Mouse (Mus musculus) limb, embryonic 14.5 days (tissue): Measurements from ENCODE around the gene Gm5148. TPM values are rescaled to one million over a fixed set of nuclear protein-coding genes. Genes with fewer than 3 reads are reported as not detected.

ENCODE experiments used
- ATAC-seq: fragments of 200-750 bp; cut with Nextera tagmentation; 2 replicates; pipeline ENCODE4 v1.8.0; 2017; ENCODE audit warnings: low read depth, moderate number of reproducible peaks, moderate TSS enrichment; ENCODE audit not compliant: low FRiP score
- DNase-seq: peaks from one replicate; pipeline ENCODE4 v3.0.0-alpha.2; 2015; ENCODE audit warnings: low spot score
- H3K27ac ChIP-seq: fragments of 300-500 bp; sonication (generic); replicated peaks from 2 replicates; pipeline ENCODE4 v1.5.1; 2014; ENCODE audit warnings: low read depth, mild to moderate bottlenecking, low read length, moderate library complexity, mixed read lengths
- H3K27me3 ChIP-seq: fragments of 300-500 bp; sonication (generic); 2 replicates; pipeline ENCODE4 v1.6.1; 2014; ENCODE audit warnings: low read length, mixed read lengths; ENCODE audit not compliant: control insufficient read depth, insufficient read depth
- H3K36me3 ChIP-seq: fragments of 300-500 bp; sonication (generic); 2 replicates; pipeline ENCODE4 v1.6.1; 2014; ENCODE audit warnings: mild to moderate bottlenecking, low read length, moderate library complexity, mixed read lengths; ENCODE audit not compliant: control insufficient read depth, insufficient read depth
- H3K4me1 ChIP-seq: fragments of 300-500 bp; sonication (generic); 2 replicates; pipeline ENCODE4 v1.6.1; 2014; ENCODE audit warnings: antibody characterized with exemption, low read length, mixed read lengths; ENCODE audit not compliant: control insufficient read depth, insufficient read depth
- H3K4me2 ChIP-seq: fragments of 300-500 bp; sonication (generic); replicated peaks from 2 replicates; pipeline ENCODE4 v1.6.1; 2014; ENCODE audit warnings: low read depth, mild to moderate bottlenecking, low read length, moderate library complexity; ENCODE audit not compliant: severe bottlenecking
- H3K4me3 ChIP-seq: fragments of 300-500 bp; sonication (generic); replicated peaks from 2 replicates; pipeline ENCODE4 v1.5.1; 2014; ENCODE audit warnings: low read length
- H3K9ac ChIP-seq: fragments of 300-500 bp; sonication (generic); 2 replicates; pipeline ENCODE4 v1.6.1; 2014; ENCODE audit warnings: mild to moderate bottlenecking, low read depth, low read length, moderate library complexity; ENCODE audit not compliant: severe bottlenecking
- H3K9me3 ChIP-seq: fragments of 300-500 bp; sonication (generic); 2 replicates; pipeline ENCODE4 v1.6.1; 2016; ENCODE audit warnings: low read length; ENCODE audit not compliant: control insufficient read depth
- POLR2A ChIP-seq: fragments of 200-500 bp; IDR thresholded peaks from 2 replicates; pipeline ENCODE4 v1.8.0; 2012; ENCODE audit warnings: inconsistent platforms, mild to moderate bottlenecking, moderate library complexity, borderline replicate concordance; ENCODE audit not compliant: insufficient read depth, insufficient read length; ENCODE audit errors: extremely low read depth
- WGBS: fragments of 180-500 bp; shearing (Covaris S2); extraction: QIAGEN DNeasy Blood & Tissue Kit; methylation state at CpG from one replicate; pipeline ENCODE4 v1.1.7; 2014; 5-methylcytosine and 5-hydroxymethylcytosine counted together
- polyA plus RNA-seq, 2 experiments: library from polyadenylated mRNA; depleted of rRNA in 1 of 2; stranded (reverse) in 1 of 2; unstranded in 1 of 2; fragments of >200 nt; fragmentation: Nextera tagmentation in 1 of 2; extraction: Ambion mirVana in 1 of 2; gene quantifications; 2 replicates each; pipeline versions ENCODE4 v1.2.1 to v1.2.3; 2012 to 2014

Gm5148 gene
- polyA plus RNA-seq, 2 experiments = 6.3 to 8.1 TPM

DNA sequence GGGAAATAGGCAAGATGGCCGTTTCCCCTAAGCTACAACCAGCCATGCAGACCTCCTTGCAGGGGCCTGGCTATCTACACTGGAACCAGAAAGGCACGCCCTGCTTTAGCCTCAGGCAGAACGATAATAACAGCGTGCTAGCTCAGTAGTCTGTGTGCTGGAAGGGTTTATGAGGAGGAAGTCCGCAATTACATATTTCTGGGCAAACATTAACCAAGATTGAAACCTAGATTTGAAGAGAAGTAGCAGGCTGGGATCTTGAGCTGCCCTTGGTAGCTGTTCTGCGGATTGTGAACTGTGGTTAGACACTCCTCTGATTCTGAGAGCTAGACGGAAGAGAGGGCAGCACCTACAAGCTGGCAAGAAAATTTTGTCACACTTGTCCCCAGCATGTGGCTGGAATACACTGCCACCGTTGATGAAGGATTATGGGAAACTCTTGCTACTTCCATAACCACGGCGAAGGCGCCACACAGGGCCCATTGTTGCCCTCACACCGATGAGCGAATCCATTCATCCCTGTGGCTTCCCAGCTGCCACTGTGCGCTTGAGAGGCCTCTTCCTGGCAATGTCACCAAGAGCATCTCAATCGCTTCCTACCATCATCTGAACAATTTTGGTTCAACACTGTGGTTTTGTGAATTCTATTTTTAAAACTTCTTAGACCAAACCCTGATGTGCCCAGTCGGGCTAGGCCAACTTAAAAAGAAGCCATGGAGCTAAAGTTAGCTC lies 23.9 kb upstream of the Gm5148 start:
- peak; percentile 59 for DNase-seq
- H3K4me1 ChIP-seq = no peaks in the 10 kb centered on the region
- WGBS = 77% methylated on average over 16 of the region's 16 CpGs
- no peaks in the 10 kb centered on the region for H3K27me3 ChIP-seq
- no peak overlapping the region for H3K4me3 ChIP-seq
- no peak for ATAC-seq
- no peak overlapping the region for H3K4me2 ChIP-seq
- no peak overlapping the region for H3K27ac ChIP-seq
- no peaks in the 10 kb centered on the region for H3K36me3 ChIP-seq
- no peak for TF ChIP-seq POLR2A
- H3K9ac ChIP-seq = no peak overlapping the region
- no peaks in the 10 kb centered on the region for H3K9me3 ChIP-seq

- TF ChIP-seq POLR2A = no peak
- Histone ChIP-seq H3K27ac (no peak overlapping the region), H3K4me3 (no peak overlapping the region), H3K36me3 (no peaks in the 10 kb centered on the region), H3K9me3 (no peaks in the 10 kb centered on the region), H3K4me1 (no peaks in the 10 kb centered on the region), H3K9ac (no peak overlapping the region), H3K27me3 (no peaks in the 10 kb centered on the region), H3K4me2 (no peak overlapping the region)
- WGBS = 77% methylated on average over 9 of the region's 9 CpGs
- no peak for DNase-seq
- no peak for ATAC-seq
These were observed 23.1 kb upstream of the Gm5148 start for GRCm38 (mm10) chr3:37747258-37748001.

DNA sequence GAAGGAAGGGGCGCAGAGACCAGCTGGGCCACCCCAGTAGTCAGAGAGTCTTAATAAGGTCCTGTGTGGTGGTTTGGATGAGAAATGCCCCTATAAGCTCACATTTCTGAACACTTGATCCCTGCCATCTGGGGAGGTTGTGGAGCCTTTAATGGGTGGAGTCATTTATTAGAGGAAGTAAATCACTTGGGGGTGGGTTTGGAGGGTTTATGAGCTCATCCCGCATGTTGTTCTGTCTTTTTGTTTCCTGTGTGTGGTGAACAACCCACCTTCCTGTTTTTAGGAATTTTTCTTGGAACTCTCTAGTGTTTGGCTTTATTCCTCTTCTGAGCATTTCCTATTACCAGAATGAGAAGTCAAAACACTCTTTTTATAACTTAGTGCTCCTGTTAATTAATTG lies 19.8 kb upstream of the Gm5148 start:
- no peak overlapping the region for H3K4me2 ChIP-seq
- H3K36me3 ChIP-seq = no peaks in the 10 kb centered on the region
- no peaks in the 10 kb centered on the region for H3K27me3 ChIP-seq
- whole genome bisulfite sequencing = 52% methylated on average over 2 of the region's 2 CpGs
- TF ChIP-seq POLR2A = no peak
- no peak for DNase-seq
- H3K4me3 ChIP-seq = no peak overlapping the region
- ATAC-seq = no peak
- no peak overlapping the region for H3K27ac ChIP-seq
- no peak overlapping the region for H3K9ac ChIP-seq
- peaks cover 5% of the 10 kb centered on the region for H3K4me1 ChIP-seq
- H3K9me3 ChIP-seq = no peaks in the 10 kb centered on the region

DNA sequence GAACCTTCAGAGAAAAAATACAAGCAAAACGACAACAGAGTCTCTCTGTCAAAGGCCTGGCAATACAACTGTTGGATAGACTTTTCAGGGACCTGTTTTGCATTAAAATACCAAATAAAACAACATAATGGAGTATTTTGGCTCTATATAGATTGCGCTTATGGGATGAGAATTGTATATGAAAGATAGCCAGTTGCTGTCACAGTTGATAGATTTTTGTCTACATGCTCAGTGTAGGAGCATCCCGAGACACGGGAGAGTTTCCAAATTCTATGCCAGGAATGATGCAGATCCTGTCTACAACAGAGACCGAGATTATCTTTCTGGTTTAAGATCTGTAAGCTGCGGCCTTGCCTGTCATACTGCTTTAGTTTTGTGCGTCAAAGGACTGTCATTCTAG lies 15.7 kb upstream of the Gm5148 start:
- no peak for TF ChIP-seq POLR2A
- no peak for DNase-seq
- WGBS = 77% methylated on average over 7 of the region's 7 CpGs
- Histone ChIP-seq H3K36me3 (no peaks in the 10 kb centered on the region), H3K9me3 (no peaks in the 10 kb centered on the region), H3K4me1 (peaks cover 26% of the 10 kb centered on the region), H3K4me2 (no peak overlapping the region), H3K27me3 (no peaks in the 10 kb centered on the region), H3K9ac (no peak overlapping the region), H3K4me3 (no peak overlapping the region), H3K27ac (no peak overlapping the region)
- ATAC-seq = no peak

DNA sequence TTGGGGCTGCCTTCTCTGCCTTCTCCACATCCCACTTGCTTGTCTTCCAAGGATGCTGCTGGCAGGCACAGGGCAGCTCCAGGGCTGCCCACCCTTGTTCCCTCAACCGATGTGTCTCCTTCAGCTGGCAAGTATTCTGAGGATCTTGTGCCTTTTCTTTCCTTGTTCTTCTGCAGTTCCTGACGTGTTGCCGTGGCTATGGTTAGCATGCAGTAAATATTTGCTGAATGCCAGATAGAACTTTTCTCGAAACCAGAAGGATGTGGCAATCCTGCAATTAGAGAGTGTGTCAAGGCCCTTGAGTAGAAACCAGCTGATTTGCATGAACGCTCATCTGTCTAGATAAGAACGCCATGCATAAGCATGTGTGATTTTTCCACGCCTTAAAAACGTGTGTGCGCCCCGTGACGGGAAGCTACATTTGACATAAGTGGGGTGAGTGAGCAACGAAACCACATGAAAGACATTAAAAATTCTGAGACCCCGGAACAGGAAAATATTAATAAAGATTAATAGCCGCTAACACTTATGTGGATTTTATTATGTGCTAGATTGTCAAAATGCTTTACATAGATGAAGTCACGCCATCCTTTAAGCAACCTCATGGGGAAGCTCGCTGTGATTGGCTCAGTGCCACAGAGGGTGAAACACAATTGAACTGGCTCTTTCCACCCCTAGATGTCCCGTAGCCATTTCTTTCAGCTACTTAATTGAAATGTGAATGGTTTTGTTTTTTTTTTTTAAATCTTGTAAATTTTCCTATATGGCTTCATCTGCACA lies 14.1 kb upstream of the Gm5148 start:
- no peak overlapping the region for H3K27ac ChIP-seq
- peaks cover 34% of the 10 kb centered on the region for H3K4me1 ChIP-seq
- H3K27me3 ChIP-seq = no peaks in the 10 kb centered on the region
- no peak overlapping the region for H3K4me3 ChIP-seq
- DNase-seq (no peak), ATAC-seq (no peak)
- no peak overlapping the region for H3K4me2 ChIP-seq
- WGBS = 59% methylated on average over 17 of the region's 17 CpGs
- H3K9me3 ChIP-seq = no peaks in the 10 kb centered on the region
- H3K9ac ChIP-seq = no peak overlapping the region
- H3K36me3 ChIP-seq = no peaks in the 10 kb centered on the region
- TF ChIP-seq POLR2A = no peak
